In the genomic region with DNA sequence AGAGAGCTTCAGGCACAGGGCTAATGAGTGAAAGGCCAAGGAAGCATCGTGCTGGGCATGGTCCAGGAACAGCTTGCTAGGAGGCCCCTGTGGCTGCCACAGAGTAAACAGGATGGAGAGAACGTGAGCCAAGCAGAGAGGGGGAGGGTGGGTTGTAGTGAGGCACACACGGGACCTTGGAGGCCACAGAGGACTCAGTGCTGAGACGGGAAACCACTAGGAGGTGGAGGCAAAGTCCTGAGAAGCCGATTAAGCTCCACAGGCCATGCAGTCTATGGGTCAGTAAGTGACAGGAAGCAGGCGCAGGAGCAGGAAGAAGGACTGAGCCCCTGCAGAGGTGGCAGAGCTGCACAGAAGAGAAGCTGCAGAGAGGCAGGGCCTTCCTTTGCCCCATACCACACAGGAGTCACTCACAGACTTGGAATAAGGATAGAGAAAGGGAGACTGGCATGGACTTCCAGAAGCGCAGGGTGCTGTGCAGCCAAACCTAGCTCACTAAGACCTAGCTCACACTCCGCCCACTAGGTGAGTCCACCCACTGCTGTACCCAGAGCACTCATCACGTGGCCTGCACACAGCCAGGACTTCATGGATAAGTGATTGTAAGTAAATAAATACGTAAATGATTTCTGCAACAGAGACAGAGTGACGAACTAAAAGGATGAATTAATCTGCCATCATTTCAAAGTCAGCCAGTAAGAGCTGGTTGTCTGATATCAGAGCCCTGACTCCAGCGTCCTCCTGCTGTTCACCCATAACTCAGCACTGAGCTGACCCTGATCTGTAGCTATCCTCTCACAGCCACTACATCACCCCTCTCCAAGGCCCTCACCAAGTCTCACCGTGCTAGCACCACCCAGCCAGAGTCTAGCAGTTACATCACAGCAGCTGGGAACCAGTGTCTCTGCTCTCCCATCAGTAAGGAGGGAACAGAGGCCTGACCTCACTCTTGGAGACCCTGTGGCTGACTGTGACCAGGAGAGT, we compare ENCODE assay signal across 8 mouse cellular contexts. TPM values are rescaled to one million over a fixed set of nuclear protein-coding genes. Genes with fewer than 3 reads are reported as not detected.
A peak's percentile ranks its signal among the peaks of the same experiment; 100 is the strongest.
DNase-seq lines count a peak whose midpoint lies in the region; ATAC-seq and TF ChIP-seq lines count a peak whose summit lies in the region.

No protein-coding gene starts in this region.

- peaks cover 6% of the 10 kb centered on the region; the same call in 1 of the 2 replicates for H3K4me1 ChIP-seq in hindbrain, postnatal 0 days (ENCODE audit: insufficient read depth, low read length)
- H3K4me1 ChIP-seq in limb, embryonic 14.5 days (ENCODE audit: control insufficient read depth, insufficient read depth, low read length) = no peaks in the 10 kb centered on the region
- H3K4me1 ChIP-seq in small intestine, adult 2 months (ENCODE audit: control insufficient read depth, insufficient read depth, insufficient read length, low read length) = no peaks in the 10 kb centered on the region

- peak; percentile 84 for ATAC-seq in cerebellum, adult (ENCODE audit: insufficient number of reproducible peaks, low FRiP score, low TSS enrichment)
- ATAC-seq in hindbrain, postnatal 0 days = peak; percentile 69
- no peak for ATAC-seq in limb, embryonic 14.5 days (ENCODE audit: low FRiP score, low read depth)

- no peak overlapping the region for H3K9ac ChIP-seq in hindbrain, postnatal 0 days (replicated peaks; ENCODE audit: low read length)
- peak overlapping the region; percentile 16; the same call in 1 of the 2 replicates for H3K9ac ChIP-seq in limb, embryonic 14.5 days (ENCODE audit: low read depth, low read length, severe bottlenecking)

- no peak for TF ChIP-seq POLR2A in limb, embryonic 14.5 days (IDR thresholded peaks at IDR 0.05; ENCODE audit: borderline replicate concordance, extremely low read depth, insufficient read depth, insufficient read length)
- TF ChIP-seq POLR2A in small intestine, adult 2 months (IDR thresholded peaks at IDR 0.05; ENCODE audit: low read depth, low read length) = no peak

- no peak overlapping the region for H3K4me3 ChIP-seq in hindbrain, postnatal 0 days (ENCODE audit: low read length)
- no peak overlapping the region for H3K4me3 ChIP-seq in limb, embryonic 14.5 days (replicated peaks; ENCODE audit: low read length)
- no peak overlapping the region for H3K4me3 ChIP-seq in small intestine, adult 2 months (ENCODE audit: low read depth, low read length)

- H3K4me2 ChIP-seq in hindbrain, postnatal 0 days (ENCODE audit: low read depth, low read length) = no peak overlapping the region
- no peak overlapping the region for H3K4me2 ChIP-seq in limb, embryonic 14.5 days (replicated peaks; ENCODE audit: low read depth, low read length, severe bottlenecking)

- peak; percentile 71 for DNase-seq in gastrocnemius, adult 18-20 months (ENCODE audit: low spot score)
- no peak for DNase-seq in gastrocnemius, postnatal 4 days (ENCODE audit: low spot score in 2 of 2)
- peak; percentile 46 for DNase-seq in gastrocnemius, postnatal 14 days
- peak; percentile 64 for DNase-seq in hindbrain, postnatal 0 days (ENCODE audit: low spot score)
- DNase-seq in limb, embryonic 14.5 days (ENCODE audit: low spot score) = peak; percentile 30
- DNase-seq in layer of hippocampus, postnatal 36 days = no peak

- H3K27me3 ChIP-seq in hindbrain, postnatal 0 days (ENCODE audit: insufficient read depth, low read length) = no peaks in the 10 kb centered on the region
- H3K27me3 ChIP-seq in limb, embryonic 14.5 days (ENCODE audit: control insufficient read depth, insufficient read depth, low read length) = no peaks in the 10 kb centered on the region; the same call in 1 of the 2 replicates
- H3K27me3 ChIP-seq in small intestine, adult 2 months (ENCODE audit: control insufficient read depth, insufficient read depth, low read length) = no peaks in the 10 kb centered on the region

- intact Hi-C loops in gastrocnemius, postnatal 14 days (cut with DNase I; ENCODE audit: low total_unique reads) = no loop called here

- H3K9me3 ChIP-seq in hindbrain, postnatal 0 days (ENCODE audit: low read length) = no peaks in the 10 kb centered on the region
- no peaks in the 10 kb centered on the region for H3K9me3 ChIP-seq in limb, embryonic 14.5 days (ENCODE audit: control insufficient read depth, low read length)

- WGBS in hindbrain, postnatal 0 days = 53% methylated on average over 13 of the region's 13 CpGs
- 48% methylated on average over 13 of the region's 13 CpGs for WGBS in limb, embryonic 14.5 days
- 47% methylated on average over 13 of the region's 13 CpGs for WGBS in small intestine, adult 2 months

- peak overlapping the region; percentile 51; the same call in 1 of the 2 replicates for H3K27ac ChIP-seq in hindbrain, postnatal 0 days
- no peak overlapping the region for H3K27ac ChIP-seq in limb, embryonic 14.5 days (replicated peaks; ENCODE audit: low read depth, low read length)
- H3K27ac ChIP-seq in small intestine, adult 2 months (ENCODE audit: insufficient read depth, low read depth, low read length) = 0 out of 2 replicates have a peak overlapping the region, but pooled peaks have one; percentile 4

- no peak; the same call in 1 of the 2 replicates for TF ChIP-seq CTCF in hindbrain, postnatal 0 days (IDR thresholded peaks at IDR 0.05; ENCODE audit: low read depth)
- TF ChIP-seq CTCF in small intestine, adult 2 months (IDR thresholded peaks at IDR 0.05; ENCODE audit: extremely low read depth, insufficient read length, insufficient replicate concordance, low read depth, low read length) = no peak

- H3K36me3 ChIP-seq in hindbrain, postnatal 0 days (ENCODE audit: insufficient read depth, low read length) = peaks cover 43% of the 10 kb centered on the region
- H3K36me3 ChIP-seq in limb, embryonic 14.5 days (ENCODE audit: control insufficient read depth, insufficient read depth, low read length) = peaks cover 74% of the 10 kb centered on the region
- peaks cover 32% of the 10 kb centered on the region for H3K36me3 ChIP-seq in small intestine, adult 2 months (ENCODE audit: control insufficient read depth, insufficient read depth, low read length)

RNA-seq across cellular contexts. Expression of a gene that starts 30.6 kb away (rescaled TPM):
- 10 to 100 TPM; 39.0 to 40.2 TPM for total RNA-seq in gastrocnemius, adult 18-20 months (2021)
- total RNA-seq in gastrocnemius, postnatal 4 days (2021) = 10 to 100 TPM; 61.4 to 65.5 TPM
- total RNA-seq in gastrocnemius, postnatal 14 days (2021) = 10 to 100 TPM; 33.5 to 37.8 TPM
- total RNA-seq in hindbrain, postnatal 0 days (2014; rRNA removed) = 34.9 and 37.8 TPM in 2 replicates
- 69.8 and 70.3 TPM in 2 replicates for polyA plus RNA-seq in hindbrain, postnatal 0 days (2015; fragmentation: Nextera tagmentation; extraction: Ambion mirVana)
- polyA plus RNA-seq in limb, embryonic 14.5 days (2012; rRNA removed) = 80.7 and 90.5 TPM in 2 replicates
- 115 TPM in 2 replicates for polyA plus RNA-seq in limb, embryonic 14.5 days (2014; fragmentation: Nextera tagmentation; extraction: Ambion mirVana)
- 15.7 and 28.6 TPM in 2 replicates for polyA plus RNA-seq in small intestine, adult 2 months (2012; rRNA removed)
- total RNA-seq in layer of hippocampus, postnatal 36 days (2021) = 10 to 100 TPM; 49.6 to 55.9 TPM

RNA-seq across cellular contexts. Expression of a gene that starts 57.9 kb away (rescaled TPM):
- 1 to 10 TPM; 3.2 to 3.4 TPM for total RNA-seq in gastrocnemius, adult 18-20 months (2021)
- total RNA-seq in gastrocnemius, postnatal 4 days (2021) = 10 to 100 TPM; 11.2 to 12.2 TPM
- 1 to 10 TPM; 3.0 to 3.4 TPM for total RNA-seq in gastrocnemius, postnatal 14 days (2021)
- total RNA-seq in hindbrain, postnatal 0 days (2014; rRNA removed) = 12.0 and 19.1 TPM in 2 replicates
- 6.5 and 6.6 TPM in 2 replicates for polyA plus RNA-seq in hindbrain, postnatal 0 days (2015; fragmentation: Nextera tagmentation; extraction: Ambion mirVana)
- polyA plus RNA-seq in limb, embryonic 14.5 days (2012; rRNA removed) = 28.6 and 32.3 TPM in 2 replicates
- 8.2 and 8.3 TPM in 2 replicates for polyA plus RNA-seq in limb, embryonic 14.5 days (2014; fragmentation: Nextera tagmentation; extraction: Ambion mirVana)
- polyA plus RNA-seq in small intestine, adult 2 months (2012; rRNA removed) = 4.6 and 6.2 TPM in 2 replicates
- total RNA-seq in layer of hippocampus, postnatal 36 days (2021) = 1 to 10 TPM; 3.5 to 4.2 TPM

Comparison
In these comparisons a context has a peak if more than half of its experiments do, and no peak if none do; other contexts are left out.
1. DNase-seq: peak in gastrocnemius, adult 18-20 months (single experiment), gastrocnemius, postnatal 14 days (single experiment), hindbrain, postnatal 0 days (single experiment) and limb, embryonic 14.5 days (single experiment); none in gastrocnemius, postnatal 4 days (0 of 2) and layer of hippocampus, postnatal 36 days (0 of 2).